Mouse (Mus musculus) MN1 (cell line): ENCODE measurements around the gene Lrfn1.
A peak's percentile ranks its signal among the peaks of the same experiment; 100 is the strongest.
"Not testable (repeated sequence)": the region's sequence is repeated elsewhere in the genome, so short reads cannot be mapped to it uniquely, and the experiment has no call there.

Experiments
- DNase-seq: peaks from one replicate; pipeline ENCODE4 v3.0.0-alpha.2; 2016; ENCODE audit warnings: low spot score

Gene Lrfn1

DNA sequence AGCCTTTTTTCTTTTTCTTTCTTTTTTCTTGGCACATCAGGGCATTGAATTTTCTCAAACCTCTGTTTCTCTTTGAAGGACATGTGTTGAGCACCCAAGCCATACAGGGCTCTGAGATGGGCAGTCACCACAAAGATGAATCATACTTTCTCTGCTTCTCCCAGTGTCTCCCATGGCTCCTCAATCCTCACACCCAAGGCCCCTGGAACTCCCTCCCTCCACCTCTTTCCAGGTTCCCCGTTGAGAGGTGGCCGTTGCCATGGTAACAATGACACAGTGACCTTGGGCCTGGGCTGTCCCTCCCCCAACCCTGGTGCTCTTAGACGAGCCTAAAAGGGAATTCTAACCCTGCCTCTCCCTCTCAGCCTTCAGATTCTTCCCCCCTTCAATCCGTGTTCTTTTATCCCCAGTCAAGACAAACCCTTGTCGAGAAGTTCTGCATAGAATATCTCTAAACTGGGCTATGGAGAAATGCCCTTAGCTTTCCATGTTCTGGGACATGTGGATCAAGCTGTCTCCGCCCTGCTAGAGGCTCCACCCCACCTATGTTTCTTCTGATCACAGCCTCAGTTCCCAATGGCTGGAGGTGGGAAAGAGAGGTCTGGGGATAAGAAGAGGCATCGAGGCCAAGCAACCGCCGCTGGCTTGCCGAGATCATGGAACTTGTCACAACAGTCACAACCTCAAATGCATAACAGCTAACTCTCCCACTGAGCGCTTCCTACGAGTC, 4.5 kb upstream of the Lrfn1 start:
- peak; percentile 36 for DNase-seq

DNA sequence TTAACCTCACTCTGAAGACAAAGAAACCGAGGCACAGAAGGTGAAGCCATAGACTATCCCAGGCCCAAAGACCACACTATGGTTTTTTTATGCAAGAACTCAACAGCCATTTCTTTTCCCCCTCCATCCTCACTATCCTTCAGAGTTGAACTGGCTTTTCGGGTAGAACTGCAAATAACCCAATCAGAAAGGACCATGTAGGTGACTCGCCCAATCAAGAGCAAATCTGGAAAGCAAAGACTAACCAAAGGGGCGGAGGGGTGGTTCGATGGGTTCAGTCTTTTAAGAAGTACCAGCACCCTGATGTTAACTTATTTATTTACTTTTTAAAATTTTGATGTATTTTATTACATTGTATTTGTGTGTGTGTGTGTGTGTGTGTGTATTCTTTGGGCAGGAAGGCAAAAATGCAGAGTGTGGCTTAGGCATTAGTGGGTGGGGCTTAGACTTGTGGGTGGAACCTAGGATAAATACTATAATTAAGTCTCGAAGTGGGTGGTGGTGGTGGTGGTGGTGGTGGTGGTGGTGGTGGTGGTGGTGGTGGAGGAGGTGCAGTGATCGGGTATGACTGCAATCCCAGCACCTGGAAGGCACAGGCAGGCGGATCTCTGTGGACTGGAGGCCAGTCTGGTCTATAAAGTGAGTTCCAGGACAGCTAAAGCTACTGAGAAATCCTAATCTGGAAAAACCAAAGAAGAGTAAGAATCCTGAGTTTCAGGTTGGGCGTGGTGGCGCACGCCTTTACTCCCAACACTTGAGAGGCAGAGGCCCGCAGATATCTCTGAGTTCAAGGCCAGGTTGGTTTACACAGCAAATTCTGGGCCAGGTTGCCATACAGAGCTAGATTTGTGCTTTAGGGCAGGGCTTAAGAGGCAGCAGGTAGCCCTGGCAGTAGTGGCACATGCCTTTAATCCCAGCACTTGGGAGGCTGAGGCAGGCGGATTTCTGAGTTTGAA, 3.6 kb upstream of the Lrfn1 start:
- DNase-seq, result peak; percentile 26

DNA sequence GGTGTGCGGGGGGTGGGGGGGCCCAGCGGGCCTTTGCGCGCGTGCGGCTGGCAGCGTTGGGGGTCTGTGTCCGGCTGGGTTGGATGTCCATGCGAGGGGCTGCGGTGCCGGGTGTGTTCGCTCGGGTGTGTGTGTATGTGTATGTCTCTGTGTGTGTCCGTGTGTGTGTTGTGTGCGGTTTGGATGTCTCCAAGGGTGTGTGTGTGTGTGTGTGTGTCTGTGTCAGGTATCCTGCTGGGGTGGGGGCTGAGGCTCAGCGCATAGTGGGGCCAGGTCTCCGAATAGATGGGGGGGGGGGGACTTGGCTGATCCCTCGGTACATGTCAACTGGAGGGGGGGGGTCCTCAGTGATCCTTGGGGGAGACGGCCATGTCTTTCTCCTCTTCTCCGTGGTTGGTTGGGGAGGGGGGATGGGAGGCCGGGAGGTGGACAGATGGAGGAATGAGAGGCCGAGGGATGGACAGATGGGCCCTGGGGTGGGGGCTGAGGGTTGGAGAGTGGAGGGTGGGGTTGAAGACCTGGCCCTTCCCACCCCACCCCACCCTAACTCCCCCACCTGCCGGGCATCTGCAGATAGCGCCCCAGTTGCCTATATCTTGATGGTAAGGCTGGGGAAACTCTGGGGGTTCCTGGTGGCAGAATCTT, 703 bp downstream of the Lrfn1 start:
- no peak for DNase-seq

GRCm38 (mm10) chr7:28460361-28460760, 8.6 kb downstream of the Lrfn1 start:
- DNase-seq, result no peak

- DNase-seq, result no peak
Measured at GRCm38 (mm10) chr7:28462769-28463168, 11.0 kb downstream of the Lrfn1 start.

DNA sequence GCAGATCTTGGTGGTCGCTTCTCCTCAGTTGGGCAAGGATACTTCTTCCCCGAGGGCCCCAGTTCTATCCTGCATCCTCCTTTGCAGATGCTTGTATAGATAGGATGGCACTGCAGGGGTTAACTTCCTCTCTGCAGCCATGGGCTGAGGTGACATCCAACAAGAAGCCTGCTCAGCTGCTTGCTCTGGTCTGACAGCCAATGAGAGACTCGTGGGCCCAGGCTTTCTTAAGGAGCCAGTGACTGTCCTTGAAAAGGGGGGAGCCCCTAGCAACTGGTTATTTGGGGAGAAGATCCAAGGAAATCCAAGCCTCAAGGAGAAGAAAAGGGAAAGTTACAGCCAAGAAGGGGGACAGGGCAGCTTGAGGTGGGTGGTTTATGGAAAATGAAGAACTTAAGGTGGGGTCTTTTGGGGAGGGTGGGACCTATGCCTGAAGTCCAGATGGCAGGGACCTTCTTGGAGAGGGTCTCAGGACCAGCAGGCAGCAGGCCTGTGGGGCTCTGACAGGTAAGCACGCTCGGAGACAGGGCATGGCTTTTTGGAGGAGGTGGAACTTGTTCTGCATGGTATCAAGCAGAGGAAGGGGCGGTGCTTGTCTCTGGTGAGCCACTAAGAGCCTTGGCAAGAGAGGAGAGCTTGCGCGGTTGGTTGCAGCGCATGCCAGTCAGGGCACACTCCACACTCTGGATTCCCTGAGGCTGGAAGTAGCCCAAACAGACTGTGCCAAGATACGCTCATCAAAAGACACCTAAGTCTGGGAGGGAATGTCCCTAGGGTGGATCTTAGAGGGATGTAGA, 12.8 kb downstream of the Lrfn1 start:
- DNase-seq, result peak; percentile 55

DNA sequence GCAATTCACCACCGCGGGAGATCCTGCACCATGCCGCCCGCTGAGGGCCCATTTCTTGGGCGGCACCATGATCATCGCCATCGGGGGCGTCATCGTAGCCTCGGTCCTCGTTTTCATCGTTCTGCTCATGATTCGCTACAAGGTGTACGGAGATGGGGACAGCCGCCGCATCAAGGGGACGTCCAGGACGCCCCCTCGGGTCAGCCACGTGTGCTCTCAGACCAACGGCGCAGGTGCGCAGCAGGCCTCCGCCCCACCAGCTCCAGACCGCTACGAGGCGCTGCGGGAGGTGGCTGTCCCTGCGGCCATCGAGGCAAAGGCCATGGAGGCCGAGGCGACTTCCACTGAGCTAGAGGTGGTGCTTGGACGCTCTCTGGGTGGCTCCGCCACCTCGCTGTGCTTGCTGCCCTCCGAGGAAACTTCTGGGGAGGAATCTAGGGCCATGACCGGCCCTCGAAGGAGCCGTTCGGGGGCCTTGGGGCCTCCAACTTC, 15.0 kb downstream of the Lrfn1 start:
- no peak for DNase-seq

DNA sequence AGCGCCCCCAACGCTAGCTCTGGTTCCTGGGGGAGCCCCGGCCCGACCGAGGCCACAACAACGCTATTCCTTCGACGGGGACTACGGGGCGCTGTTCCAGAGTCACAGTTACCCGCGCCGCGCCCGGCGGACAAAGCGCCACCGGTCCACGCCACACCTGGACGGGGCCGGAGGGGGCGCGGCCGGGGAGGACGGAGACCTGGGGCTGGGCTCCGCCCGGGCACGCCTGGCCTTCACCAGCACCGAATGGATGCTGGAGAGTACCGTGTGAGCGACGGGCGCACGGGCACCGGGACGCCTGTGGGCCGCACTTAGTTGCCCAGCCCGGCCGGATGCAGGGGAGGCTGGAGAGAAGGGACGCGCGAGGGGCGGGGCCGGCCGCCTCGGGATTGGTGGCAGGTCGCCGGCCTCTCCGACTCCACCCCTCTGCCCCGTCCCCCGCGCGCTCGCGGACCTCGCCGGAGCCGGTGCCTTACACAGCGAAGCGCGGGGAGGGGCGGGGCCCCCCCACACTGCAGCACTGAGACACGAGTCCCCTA, 15.5 kb downstream of the Lrfn1 start:
- no peak for DNase-seq

DNA sequence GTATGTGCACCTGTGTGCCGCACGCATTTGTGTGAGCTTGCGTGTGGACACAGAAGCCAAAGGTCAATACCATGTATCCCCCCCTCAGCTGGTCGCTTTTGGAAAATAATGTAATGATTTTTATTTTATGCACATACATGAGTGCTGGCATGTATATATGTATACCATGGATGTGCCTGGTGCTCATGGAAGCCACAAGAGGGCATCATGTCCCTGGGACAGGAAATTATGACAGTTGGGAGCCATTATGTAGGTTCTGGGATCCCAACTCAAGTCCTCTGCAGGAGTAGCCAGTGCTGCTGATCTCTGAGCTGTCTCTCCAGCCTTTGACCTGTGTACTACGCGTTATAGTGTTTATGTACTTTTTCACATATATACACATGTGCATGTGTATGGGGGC, 24.4 kb downstream of the Lrfn1 start:
- no peak for DNase-seq

- no peak for DNase-seq
Measured at GRCm38 (mm10) chr7:28477363-28477762, 25.6 kb downstream of the Lrfn1 start.

GRCm38 (mm10) chr7:28478854-28479253, 27.1 kb downstream of the Lrfn1 start:
- no peak for DNase-seq

GRCm38 (mm10) chr7:28482854-28483253, 31.1 kb downstream of the Lrfn1 start:
- DNase-seq, result no peak

DNA sequence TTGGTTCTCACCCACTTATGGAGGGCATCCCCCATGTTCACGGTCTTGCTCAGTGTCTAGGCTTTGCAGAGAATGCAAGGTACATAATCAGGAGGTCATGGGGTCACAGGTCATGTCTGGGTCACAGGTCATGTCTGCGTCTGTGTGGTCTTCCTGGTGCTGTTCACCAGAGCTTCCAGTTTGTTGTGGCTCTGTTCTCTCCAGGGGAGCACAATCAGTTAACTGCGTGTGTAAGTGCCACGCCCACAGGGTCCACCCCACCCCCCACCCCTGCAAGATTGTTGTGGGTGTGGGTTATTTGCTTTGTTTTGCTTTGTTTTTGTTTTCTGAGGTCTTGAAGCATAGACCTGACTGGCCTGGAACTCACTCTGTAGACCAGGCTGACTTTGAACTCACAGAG, 32.4 kb downstream of the Lrfn1 start:
- no peak for DNase-seq

GRCm38 (mm10) chr7:28488030-28488491, 36.3 kb downstream of the Lrfn1 start:
- peak; percentile 57 for DNase-seq

GRCm38 (mm10) chr7:28490410-28490809, 38.6 kb downstream of the Lrfn1 start:
- peak; percentile 42 for DNase-seq

DNA sequence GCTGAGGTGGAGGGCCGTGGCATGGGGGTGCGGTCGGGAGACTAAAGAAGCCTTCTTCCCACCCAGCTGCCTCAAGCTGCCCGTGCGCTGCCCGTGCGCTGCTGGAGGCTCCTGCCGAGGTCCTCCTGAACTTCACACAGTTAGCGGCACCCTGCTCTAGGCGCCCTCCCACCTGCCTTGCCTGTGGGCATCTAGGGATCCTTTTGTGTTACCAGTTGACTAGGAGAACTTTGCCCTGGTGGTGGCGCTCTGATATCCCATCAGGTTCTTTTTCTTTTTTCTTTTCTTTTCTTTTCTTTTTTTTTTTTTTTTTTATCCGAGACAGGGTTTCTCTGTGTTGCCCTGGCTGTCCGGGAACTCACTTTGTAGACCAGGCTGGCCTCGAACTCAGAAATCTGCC, 39.1 kb downstream of the Lrfn1 start:
- no peak for DNase-seq

DNA sequence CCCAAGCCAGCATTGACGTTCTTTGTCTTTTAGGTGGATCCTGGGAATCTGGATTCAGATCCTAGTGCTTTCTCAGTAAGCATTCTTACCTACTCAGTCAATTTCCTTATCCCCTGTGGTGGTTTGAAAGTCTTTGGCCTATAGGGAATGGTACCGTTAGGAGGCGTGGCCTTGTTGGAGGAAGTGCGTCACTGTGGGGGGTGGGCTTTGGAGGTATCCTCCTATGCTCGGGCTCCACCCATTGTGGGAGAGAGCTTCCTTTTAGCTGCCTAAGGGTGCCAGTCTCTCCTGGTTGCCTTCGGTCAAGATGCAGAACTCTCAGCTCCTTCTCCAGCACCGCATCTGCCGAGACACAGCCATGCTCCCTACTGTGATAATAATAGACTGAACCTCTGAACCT, 40.5 kb downstream of the Lrfn1 start:
- no peak for DNase-seq

DNA sequence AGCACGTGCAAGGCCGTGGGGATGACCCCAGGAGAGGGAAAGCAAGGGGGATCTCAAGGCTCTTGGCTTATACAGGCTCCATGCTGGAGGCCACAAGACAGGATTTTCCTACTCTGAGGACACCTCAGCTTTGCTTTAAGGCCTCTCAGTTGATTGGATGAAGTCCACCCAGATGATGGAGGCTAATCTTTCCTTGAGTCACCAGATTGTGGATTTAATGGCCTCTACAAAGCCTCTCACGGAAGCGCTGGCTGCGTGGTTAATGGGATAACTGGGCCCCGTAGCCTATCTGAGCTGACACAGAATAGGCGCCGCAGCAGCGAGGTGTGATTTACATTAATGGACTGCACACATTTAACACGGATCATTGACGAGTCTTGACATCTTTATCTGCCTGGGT, 43.6 kb downstream of the Lrfn1 start:
- no peak for DNase-seq

GRCm38 (mm10) chr7:28505585-28505984, 53.8 kb downstream of the Lrfn1 start:
- DNase-seq, result no peak

- not testable (repeated sequence) for DNase-seq
Measured at GRCm38 (mm10) chr7:28509121-28509520, 57.3 kb downstream of the Lrfn1 start.

GRCm38 (mm10) chr7:28510405-28510974, 58.7 kb downstream of the Lrfn1 start, which contains the start of gene Ifnl2:
Ifnl2 (minus strand) TSS chr7:28510455.
- DNase-seq, result not testable (repeated sequence)
